Mouse (Mus musculus) layer of hippocampus, adult 8-10 months (tissue): ENCODE data around the gene Dync1i1. TPM values are rescaled to one million over a fixed set of nuclear protein-coding genes. Genes with fewer than 3 reads are reported as not detected.

Source experiments
- DNase-seq, 2 experiments: peaks; one replicate each; pipeline ENCODE4 v3.0.0; 2022; ENCODE audit warnings: low spot score in 2 of 2
- total RNA-seq, 4 experiments: library from RNA; stranded (reverse); gene quantifications; 2 replicates each; pipeline ENCODE4 v1.2.4; 2022

The Dync1i1 gene
- total RNA-seq, 4 experiments from 2014 or later, result 136 to 150 (median 140) TPM

DNA sequence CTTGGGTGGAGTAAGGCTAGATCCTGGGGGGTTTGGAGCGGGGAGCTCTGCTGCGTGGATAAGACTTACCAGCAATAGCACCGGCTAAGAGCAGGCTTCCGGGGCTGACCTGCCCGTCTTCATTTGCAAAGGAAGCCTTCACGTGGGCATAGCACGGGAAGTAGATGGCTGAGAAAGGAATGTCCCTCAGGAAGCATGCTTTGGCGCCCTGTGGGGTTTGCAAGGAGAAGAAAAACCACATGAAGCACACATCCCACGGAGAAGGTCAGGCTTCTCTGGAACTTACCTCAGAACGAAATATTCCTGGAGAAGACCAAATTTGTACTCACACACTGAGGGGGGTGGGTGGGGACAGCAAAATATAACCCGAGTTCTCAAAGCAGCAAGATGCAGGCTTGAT lies 327.3 kb downstream of the Dync1i1 start:
- DNase-seq, result no peak

GRCm38 (mm10) chr6:6053946-6054345 lies 328.5 kb downstream of the Dync1i1 start:
- no peak for DNase-seq

DNA sequence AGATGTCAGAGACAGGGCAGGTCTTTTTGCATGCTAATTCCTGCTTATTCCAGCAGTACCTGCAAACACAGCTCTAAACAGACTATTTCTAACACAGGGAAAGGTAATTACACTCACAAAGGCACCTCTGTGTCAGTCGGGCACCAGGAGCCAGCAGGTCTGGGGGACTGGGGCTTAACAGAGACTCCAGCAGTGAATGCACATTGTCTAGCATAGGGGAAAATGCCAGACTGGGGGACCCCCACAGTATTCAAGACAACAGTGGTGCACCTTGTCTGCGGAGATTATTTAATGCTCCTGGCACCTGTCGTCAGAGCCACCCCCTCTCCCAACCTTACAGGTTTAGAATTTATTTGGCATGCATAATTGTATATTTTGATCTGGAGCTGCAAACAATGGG lies 333.1 kb downstream of the Dync1i1 start:
- no peak for DNase-seq

GRCm38 (mm10) chr6:6067201-6067600 lies 341.8 kb downstream of the Dync1i1 start:
- no peak for DNase-seq

DNA sequence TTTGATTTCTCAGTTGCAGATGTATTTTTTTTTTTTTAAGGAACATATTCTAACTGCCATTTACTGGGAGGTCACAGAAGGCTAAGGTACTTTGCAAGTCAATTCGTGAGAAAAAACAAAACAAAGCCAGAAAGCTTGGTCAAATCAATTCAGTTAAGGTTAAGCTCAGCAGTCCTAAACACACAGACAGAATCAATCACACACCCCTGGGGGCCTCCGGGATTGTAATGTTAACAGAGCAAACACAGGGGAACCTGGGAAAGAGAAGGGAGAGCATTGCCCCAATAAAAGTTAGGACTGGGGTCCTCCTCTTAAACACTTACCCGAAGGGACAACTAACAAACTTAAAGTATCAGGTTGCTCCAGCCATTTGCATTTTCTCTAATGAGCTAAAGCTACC lies 344.6 kb downstream of the Dync1i1 start:
- DNase-seq, result no peak

GRCm38 (mm10) chr6:6071038-6071437 lies 345.6 kb downstream of the Dync1i1 start:
- DNase-seq, result no peak

- no peak for DNase-seq
These were observed 350.6 kb downstream of the Dync1i1 start for GRCm38 (mm10) chr6:6075940-6076447.

DNA sequence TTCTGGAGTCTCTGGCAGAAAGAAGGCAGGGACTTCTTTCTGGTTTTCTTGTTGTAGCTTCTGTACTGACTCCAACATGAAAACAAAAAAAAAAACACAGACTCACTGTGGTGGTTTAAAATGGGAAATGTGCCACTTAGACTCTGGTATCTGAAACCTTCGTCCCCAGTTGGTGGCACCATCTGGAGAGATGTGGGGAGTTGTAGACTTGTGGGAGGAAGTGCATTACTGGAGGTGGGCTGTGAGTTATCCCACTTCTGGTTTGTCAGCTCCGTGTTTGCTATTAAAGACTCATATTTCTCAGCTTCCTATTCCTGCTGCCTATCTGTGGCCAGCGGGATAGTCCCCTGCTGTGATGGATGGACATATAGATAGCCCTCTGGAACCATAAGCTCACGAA lies 351.8 kb downstream of the Dync1i1 start:
- no peak for DNase-seq

Other genes starting within 250 kb of the Dync1i1 start
- 10 to 100 TPM; 16.2 to 24.4 (median 18.5) TPM for gene Pdk4, start 229.3 kb upstream of the Dync1i1 start, total RNA-seq